Mouse (Mus musculus) monocyte, adult 5-6 weeks (primary cell): ENCODE data around the gene Fmo2. TPM values are rescaled to one million over a fixed set of nuclear protein-coding genes. Genes with fewer than 3 reads are reported as not detected.

Source experiments
- ATAC-seq: fragments of 153-309, 156-312 bp; replicated peaks from 2 replicates; pipeline ENCODE4 v1.8.0; 2017; ENCODE audit warnings: mild to moderate bottlenecking; ENCODE audit not compliant: low TSS enrichment, insufficient number of reproducible peaks, severe bottlenecking, poor library complexity, low FRiP score
- total RNA-seq: library from RNA; stranded (forward); fragments of 200-1000, 200-491, 200-594 nt; gene quantifications from 3 replicates; pipeline ENCODE4 v1.2.3, GENCODE M21; 2017

The Fmo2 gene
- total RNA-seq, 1 experiment from 2014 or later = not detected

DNA sequence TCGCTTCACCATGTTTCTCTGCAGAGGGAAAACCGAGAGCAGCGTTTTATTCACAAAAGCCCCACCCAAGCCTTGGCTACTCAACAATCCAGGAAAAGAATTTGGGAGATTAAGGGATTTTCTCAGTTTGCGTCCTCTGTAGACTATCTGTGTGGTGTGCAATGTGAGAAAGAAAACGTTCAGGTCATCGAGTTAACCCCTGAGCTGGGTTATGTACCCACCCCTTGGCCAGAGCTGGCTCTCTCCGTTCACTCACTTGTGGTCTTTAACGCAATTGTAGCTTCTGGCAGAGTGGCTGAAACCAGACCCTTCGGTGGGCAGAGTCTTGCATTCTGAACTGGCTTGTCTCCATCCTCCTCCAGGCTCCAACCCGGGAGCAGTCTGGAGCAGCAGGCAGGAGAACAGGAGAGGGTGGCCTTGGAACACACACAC lies 39.0 kb downstream of the Fmo2 start:
- ATAC-seq = no peak

GRCm38 (mm10) chr1:162858748-162859130 lies 39.8 kb downstream of the Fmo2 start:
- no peak for ATAC-seq

DNA sequence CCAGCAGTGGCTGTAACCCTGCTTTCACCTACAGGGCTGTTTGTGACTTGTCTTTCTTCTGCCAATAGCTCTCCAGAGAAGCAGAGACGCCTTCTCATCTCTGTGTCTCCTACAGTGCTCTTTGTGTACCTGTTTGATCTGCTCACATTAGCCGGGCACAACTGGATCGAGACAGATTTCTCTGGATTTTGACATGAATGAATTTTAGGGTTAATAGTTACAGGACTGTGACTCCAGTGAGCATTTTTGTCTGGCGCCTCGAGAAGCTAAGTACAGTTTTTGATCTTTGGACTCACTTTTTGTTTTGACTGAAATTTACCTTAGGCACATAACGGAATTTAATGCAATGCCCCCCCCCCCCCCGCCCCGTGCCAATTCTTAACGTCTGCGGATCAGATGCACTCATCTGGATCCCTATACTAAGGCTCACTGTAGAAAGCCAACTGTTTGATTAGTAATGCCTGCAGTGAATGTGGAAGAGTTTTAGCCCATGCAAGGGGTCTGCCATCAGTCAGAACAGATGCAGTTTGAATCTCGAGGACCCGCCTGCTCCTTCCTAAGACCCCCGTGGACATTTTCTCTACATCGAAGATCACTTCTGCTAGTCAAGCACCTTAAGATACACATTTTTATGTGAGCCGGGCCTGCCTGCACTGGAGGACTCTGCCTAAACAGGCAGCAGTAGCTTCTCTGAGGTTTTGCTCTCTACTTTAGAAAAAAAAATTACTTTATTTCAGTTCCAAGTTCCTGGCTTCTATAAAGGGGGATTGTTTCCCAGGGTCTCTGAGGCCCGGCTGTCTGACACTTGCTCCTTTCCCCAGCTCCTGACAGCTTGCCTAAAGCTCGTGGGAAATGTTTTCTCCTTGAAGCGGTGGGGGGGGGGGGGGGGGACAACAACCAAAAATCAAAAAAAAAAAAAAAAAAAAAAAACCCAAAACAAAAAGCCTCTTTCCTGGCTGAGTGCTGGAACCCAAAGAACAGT lies 40.5 kb downstream of the Fmo2 start:
- no peak for ATAC-seq

DNA sequence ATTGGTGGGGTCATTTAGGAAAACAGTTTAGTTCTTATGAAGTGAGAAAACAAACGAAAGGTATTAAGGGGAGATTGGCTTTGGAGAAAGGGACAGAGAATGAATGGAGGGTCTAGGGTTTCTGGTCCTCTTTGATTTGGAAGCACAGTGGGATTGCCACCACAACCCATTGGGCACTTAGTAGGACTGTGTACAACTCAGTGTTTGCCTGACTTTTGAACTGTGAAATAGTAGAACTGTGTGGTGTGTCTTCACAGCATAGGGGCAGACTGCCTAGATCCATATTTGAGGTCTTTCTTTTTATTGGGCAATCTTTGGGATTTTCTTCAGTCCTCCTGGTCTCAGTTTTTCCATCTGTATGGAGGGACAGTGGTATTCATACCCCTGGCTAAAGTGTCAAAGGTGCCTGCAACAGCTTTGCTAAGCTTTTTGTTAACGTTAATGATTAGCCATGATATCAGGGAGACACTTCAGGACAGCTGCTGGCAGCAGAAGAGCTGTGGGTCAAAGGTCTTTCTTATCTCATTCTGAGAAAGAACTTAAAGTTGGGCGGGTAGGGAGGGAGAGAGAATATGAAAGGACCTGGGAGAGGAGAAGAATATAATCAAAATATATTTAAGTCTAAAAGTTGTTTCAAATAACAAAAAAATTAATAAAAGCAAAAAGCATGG lies 44.6 kb downstream of the Fmo2 start:
- ATAC-seq = no peak

- no peak for ATAC-seq
Observed at GRCm38 (mm10) chr1:162847554-162847953, 51.0 kb downstream of the Fmo2 start.

- ATAC-seq = no peak
Observed at GRCm38 (mm10) chr1:162840211-162840610, 58.3 kb downstream of the Fmo2 start.

DNA sequence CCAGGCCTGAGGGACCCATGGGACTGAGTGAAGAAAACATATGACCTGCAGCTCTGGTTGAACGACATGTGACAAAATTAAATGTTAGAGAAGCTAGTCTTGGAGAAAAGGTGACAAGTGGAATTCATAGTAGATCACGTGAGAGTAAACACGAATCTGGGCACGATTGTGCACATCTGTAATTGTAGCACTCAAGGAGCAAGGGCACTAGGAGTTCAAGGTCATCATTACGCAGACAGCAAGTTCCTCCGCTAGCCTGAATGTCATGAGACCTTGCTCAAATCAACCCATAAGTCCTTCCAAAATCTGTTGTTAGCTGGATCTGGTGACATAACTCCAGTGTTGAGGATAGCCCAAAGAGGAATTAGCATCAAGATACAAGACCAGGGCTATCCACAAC lies 59.5 kb downstream of the Fmo2 start:
- no peak for ATAC-seq

- no peak for ATAC-seq
Observed at GRCm38 (mm10) chr1:162834342-162834741, 64.2 kb downstream of the Fmo2 start.

DNA sequence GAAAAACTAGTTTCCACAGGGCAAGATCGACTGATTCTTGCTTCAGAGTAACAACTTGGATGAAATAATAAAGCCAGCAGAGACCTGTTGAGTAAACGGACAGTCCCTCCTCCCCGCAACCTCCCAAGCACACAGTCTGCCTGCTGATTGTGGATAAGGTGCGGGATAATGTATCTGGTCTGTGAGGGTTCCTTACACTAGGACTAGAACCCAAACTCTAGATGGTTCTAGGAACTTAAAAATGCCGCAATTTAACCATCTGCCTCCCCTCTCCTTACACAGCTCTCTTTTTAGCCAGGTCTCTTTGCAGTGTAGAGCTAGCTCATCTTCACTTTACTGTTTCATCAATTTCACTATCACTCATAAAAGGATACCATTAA lies 66.0 kb downstream of the Fmo2 start:
- ATAC-seq = no peak

GRCm38 (mm10) chr1:162831838-162832573 lies 66.5 kb downstream of the Fmo2 start:
- ATAC-seq = no peak

Other genes with a start within 250 kb of the Fmo2 start
- not detected in 3 replicates for gene Myocos, start 240.5 kb downstream of the Fmo2 start, total RNA-seq
- gene Prrc2c, start 158.2 kb downstream of the Fmo2 start, total RNA-seq = 113 to 222 TPM (median 142 TPM) in 3 replicates
- gene Fmo4, start 84.8 kb downstream of the Fmo2 start, total RNA-seq = not detected in 3 replicates
- gene Fmo1, start 32.1 kb downstream of the Fmo2 start, total RNA-seq = not detected in 3 replicates
- gene Fmo6, start 38.8 kb upstream of the Fmo2 start, total RNA-seq = not detected in 3 replicates
- not detected in 3 replicates for gene Fmo3, start 85.8 kb upstream of the Fmo2 start, total RNA-seq
- not detected in 3 replicates for gene Mroh9, start 186.9 kb upstream of the Fmo2 start, total RNA-seq